Mouse (Mus musculus) adrenal gland, postnatal 36 days (tissue): ENCODE measurements around the gene Senp2. TPM values are rescaled to one million over a fixed set of nuclear protein-coding genes. Genes with fewer than 3 reads are reported as not detected.
A peak's percentile ranks its signal among the peaks of the same experiment; 100 is the strongest.
"Not testable (repeated sequence)": the region's sequence is repeated elsewhere in the genome, so short reads cannot be mapped to it uniquely, and the experiment has no call there.

Experiments used
- DNase-seq, 2 experiments: peaks; one replicate each; pipeline ENCODE4 v3.0.0; 2021; ENCODE audit warnings: mixed read lengths in 1 of 2
- long read RNA-seq, 2 experiments: library from polyadenylated mRNA; stranded (forward); transcript quantifications; one replicate each; pipeline ENCODE4 v2.0.0; 2021; ENCODE audit warnings: borderline sequencing depth in 2 of 2
- total RNA-seq, 2 experiments: library from RNA; stranded (reverse); gene quantifications; 2 replicates each; pipeline ENCODE4 v1.2.3; 2021

Gene Senp2
- 10 to 100 TPM; 43.1 to 53.5 TPM for total RNA-seq
- long read RNA-seq, experiment 1, full-length matches to known transcripts = 13 of 27 reads
- long read RNA-seq, experiment 1, partial matches to known transcripts = 5 of 27 reads
- long read RNA-seq, experiment 1, other reads (novel, unspliced or antisense) = 9 of 27 reads
- long read RNA-seq, experiment 2, full-length matches to known transcripts = 3 of 8 reads
- long read RNA-seq, experiment 2, partial matches to known transcripts = 0 of 8 reads
- long read RNA-seq, experiment 2, other reads (novel, unspliced or antisense) = 5 of 8 reads

DNA sequence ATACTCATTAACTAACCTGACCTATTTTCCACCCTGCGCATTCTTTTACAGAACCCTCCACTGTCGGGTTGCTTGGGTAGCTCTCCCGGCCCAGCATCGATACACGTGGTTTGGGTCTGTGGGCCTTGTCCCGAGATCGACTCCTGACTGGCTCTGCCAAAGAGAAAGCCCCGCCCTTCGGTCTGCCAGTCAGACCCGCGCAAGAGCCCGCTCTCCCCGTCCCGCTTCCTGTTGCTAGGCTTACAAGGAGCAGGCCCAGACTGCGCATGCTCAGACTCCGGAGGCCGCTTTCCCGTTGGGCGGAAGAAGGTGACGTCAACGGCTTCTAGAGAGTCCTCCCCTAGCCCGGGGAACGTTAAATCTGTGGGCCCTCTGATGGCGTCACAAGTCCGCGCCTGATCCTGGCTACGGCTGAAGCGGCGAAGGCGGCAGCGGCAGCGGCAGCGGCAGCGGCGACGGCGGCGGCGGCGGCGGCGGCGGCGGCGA, at the start of gene Senp2:
Gene Senp2, plus strand, starts transcription at position 386 of the 486 bp plus-strand sequence.
- peak; percentile 100 for DNase-seq

DNA sequence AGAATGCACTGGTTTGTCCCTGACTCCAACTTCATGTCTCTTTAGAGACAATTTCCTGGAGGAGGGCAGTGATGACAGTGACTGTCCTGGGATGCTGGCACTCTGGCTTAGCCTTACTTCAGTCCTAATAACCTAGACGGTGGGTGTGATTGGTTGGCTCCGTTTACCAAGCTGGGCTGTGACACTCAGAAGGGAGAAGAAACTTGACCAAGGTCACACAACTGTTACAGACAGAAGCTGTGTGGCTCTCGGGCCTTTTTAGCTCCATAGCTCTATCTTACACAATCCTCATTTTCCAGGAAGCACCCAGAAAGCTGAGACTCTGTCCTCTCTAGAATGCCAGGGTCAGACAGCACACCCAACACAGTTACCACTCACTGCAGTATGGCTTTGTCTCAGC, 43.7 kb upstream of the Senp2 start:
- DNase-seq = peak in 1 of 2 experiments; percentile 25

- DNase-seq = no peak
Measured at GRCm38 (mm10) chr16:21969874-21970273, 39.4 kb upstream of the Senp2 start.

DNA sequence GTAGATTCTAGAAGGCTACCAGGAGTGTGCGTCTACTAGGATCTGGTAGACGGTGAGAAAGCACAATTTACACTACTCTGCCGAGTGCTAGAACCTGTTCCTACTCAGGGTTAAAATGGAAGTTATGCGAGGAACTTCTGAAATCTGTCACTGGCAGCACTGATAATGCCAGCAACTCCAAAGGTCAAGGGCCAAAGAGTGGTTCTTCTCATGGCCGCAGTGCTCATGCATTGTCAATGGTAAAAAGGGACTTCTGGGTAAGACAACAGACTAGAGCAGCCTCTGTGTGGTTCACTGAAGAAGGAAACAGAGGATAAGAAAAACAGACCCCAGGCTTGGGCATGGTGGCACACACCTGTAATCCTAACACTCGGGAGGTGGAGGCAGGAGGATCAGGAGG, 38.7 kb upstream of the Senp2 start:
- peak; percentile 17 to 40 for DNase-seq

DNA sequence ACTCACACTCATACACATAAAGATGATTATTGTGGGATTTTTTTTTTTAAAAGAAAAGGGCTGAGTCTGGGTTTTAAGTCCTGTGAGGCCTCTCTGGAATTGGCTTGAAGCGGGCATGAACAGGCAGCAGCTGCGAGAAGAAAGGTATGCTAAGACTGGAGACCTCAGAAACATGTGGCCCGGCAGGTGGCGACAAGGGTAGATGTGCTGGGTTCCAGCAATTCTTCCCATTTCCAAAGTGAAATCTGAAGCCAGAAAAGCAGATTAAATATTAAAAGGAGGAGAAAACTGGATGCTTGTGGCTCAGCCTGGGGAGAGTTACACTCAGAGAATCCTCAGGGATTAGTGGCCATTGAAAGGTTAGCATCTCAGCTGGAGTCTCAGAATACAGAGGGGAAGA, 37.8 kb upstream of the Senp2 start:
- DNase-seq = no peak

DNA sequence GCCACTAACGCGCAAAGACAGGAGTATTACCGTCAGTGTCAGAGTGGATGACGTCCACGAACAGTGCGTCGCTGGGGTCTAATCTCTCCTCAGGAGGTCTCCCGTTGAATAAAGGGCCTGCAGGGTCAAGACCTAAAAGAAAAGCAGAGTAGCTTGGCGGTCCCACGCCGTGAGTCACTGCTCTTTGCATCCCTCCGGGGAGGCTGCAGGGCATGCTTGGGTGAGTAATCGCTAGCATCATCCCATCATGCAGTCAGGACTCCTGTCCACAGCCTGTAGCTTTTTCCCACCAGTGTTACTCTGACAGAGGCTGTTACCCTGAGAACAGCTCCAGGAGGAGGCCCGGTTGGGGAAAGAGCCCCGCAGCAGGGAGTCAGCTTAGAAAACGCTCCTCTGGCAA, 33.1 kb upstream of the Senp2 start:
- peak; percentile 49 to 58 for DNase-seq

DNA sequence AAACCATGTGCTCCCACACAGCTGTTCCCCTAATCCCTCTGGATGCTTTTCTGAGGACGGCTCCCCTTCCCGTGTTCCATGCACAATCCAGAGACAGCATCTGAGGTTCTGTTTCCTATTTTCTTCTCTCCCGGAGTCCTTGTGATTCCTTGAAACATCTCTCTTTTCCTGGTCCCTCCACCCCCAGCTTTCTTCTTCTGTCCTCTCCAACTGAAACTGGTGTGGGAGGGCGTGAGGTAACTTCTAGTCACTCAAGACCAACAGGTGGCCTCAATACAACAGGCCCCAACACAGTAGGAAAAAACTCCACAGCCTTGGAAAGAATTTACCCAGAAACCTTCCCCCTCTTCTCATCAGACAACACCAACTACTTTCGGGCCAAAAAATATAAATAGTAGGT, 31.9 kb upstream of the Senp2 start:
- no peak for DNase-seq

DNA sequence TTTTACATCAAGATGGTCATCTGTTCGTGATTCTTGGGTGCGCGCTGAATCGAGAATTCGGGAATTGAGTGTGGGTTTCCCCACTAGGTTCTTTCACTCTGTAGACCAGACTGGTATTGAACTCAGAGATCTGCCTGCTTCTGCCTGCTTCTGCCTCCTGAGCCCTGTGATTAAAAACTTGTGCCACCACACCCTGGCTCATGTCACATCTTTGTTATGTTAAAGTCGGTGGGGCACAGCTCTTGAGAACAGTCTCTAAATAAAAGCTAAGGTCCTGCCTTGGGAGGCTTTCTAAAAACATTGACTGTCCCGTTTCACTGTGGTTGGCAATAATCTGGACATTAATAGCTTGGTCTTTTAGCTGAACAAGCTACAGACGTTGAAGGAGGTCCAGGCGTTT, 26.1 kb upstream of the Senp2 start:
- DNase-seq = no peak

DNA sequence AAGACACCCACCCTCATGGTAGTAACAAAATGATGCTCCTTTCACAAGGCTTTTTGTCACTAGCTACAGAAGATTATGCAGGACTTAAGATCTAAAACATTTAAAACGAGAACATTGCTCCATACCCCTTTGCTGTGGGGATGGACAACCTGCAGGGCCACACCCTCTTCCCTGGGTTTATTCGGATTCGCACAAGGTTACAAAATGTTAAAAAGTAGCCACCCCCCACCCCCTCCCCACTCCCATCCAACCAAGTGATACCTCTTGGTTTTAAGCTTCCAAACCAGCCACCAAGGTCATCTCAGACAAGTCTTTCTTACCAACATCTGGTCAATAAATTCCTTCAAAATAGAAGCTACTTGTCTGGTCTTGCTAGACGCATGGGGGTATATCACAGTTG, 25.7 kb upstream of the Senp2 start:
- DNase-seq = no peak

GRCm38 (mm10) chr16:21984091-21984490, 25.2 kb upstream of the Senp2 start:
- no peak for DNase-seq

GRCm38 (mm10) chr16:21986191-21986590, 23.1 kb upstream of the Senp2 start:
- DNase-seq = no peak

- no peak for DNase-seq
Measured at GRCm38 (mm10) chr16:21987956-21988355, 21.3 kb upstream of the Senp2 start.

GRCm38 (mm10) chr16:21990893-21991292, 18.4 kb upstream of the Senp2 start:
- not testable (repeated sequence) for DNase-seq

- no peak for DNase-seq
Measured at GRCm38 (mm10) chr16:21991774-21992173, 17.5 kb upstream of the Senp2 start.

DNA sequence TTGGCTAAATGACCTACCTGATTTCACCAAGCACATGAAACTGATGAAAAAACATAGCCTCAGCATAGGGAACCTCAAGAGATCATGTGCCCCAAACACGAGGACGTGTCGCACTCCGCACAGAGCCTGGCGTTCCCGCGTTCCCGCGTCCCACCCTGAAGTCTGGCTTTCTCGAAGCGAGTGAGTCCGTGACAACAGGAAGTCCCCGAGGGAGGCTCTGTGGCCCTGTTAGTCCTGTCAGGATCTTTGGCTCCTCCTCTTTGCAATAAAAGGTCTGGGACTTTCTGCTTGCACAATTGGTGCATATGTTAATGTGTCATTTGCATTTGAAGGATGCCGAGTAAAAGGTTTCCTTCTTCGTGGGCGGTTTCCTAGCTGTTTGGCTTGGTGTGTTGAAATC, 14.0 kb upstream of the Senp2 start, which contains the start of gene Liph:
Gene Liph, minus strand, starts transcription at position 360 of the 400 bp plus-strand sequence.
- DNase-seq = no peak

- DNase-seq = no peak
Measured at GRCm38 (mm10) chr16:21996402-21996801, 12.9 kb upstream of the Senp2 start.

DNA sequence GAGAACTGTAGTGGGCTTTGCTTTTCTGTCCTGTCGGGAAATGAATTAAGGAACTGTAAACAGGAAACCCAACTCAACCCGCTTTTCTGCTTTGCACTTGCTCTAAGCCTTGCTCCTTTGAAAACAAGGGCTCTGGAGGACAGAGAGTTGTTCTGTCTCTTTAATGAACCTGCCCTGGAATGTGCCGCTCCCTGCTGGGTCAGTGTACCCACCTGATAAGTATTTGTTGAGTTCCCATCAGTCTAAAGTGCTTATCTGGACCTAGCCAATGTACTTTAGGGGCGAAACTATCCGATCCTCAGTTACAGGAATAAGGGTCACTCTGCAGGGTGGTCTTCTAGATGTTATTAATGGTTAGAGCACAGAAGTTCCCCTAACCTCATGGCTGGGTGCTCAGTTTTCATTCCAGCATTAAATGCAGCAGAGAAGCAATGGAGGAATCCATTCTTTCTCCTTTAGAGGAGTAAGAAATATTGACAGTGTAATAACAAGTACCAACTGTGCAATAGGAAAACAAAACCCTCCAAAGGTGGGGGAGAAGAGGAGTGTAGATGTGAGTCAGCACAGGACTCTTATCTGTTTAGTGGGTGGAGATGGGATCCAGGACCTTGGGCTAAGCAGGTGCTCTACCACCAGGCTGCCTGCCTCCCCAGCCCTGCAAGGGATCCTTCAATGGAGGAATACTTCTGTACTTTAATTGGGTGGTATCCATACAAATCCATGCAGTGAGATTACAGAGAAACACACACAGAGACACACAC, 12.2 kb upstream of the Senp2 start:
- DNase-seq = no peak

- DNase-seq = peak; percentile 58 to 68
Measured at GRCm38 (mm10) chr16:21998061-21998460, 11.2 kb upstream of the Senp2 start.

DNA sequence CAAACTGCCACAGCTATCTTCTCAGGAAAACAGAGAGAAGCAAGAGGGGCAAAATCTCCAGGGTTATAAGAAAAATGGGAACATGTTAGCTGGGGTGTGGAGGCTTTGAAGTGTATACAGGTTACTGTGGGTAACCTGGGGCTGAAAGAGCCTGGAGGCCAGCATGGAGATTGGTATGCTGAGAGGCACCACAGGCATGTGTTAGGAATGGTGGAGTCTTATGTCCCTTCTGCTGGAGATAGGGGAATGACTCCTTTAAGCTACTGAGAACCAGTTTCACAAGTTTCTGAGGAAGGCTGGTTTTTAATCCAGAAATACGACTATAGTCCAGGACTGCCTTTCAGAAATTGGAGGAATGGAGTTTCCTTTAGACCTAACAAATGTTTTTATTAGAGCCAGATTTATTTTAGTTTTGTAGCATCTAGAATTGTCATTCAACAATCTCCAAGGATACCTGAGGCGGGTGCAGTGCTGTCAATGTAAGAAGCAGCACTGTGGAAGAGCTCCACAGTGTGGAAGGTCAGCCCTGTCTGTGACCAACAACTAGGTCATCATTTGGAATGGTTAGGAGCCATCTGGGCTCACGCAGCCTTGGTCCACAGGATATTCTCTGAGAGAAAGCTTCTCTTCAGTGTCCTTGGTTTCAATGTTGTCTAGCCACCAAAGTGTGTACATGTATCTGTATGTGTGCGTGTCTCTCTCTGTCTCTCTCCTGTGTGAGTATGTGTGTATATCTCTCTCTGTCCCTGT, 9.2 kb upstream of the Senp2 start:
- DNase-seq = peak; percentile 19 to 41

DNA sequence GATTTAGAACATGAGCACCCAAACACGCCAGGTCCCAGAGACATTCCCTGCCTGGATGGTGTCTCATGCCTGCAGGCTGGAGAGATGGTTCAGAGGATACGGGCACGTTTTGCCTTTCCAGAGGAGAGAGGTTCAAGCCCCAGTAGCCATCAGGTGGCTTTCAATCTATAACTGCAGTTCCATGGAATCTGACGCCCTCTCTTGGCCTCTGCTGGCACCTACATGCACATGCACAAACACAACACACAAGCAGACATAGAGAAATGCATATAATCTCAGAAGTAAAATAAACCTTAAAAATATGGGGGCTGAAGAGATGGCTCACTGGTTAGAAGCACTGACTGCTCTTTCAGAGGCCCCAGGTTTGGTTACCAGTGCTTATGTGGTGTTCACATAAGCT, 8.1 kb upstream of the Senp2 start:
- DNase-seq = no peak

DNA sequence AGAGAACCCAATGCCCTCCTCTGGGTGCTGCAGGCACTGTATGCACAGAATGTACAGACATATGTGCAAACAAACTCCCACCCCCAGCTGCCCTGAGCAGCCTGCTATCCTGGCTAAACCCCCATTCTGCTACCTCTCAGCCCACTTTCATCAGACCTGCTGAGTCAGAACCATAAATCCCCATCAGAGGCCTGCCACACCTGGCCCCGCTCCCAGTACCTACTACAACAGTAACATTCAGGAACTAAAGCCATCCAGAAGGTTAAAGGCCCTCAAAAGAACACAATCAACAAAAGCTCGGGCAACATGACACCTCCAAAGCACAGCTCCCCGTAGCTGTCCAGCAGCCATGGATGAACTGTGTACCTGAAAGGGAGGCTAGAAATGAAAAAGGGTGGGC, 7.7 kb upstream of the Senp2 start:
- DNase-seq = no peak

GRCm38 (mm10) chr16:22009596-22009995, 312 bp downstream of the Senp2 start:
- DNase-seq = peak in 1 of 2 experiments; percentile 49

DNA sequence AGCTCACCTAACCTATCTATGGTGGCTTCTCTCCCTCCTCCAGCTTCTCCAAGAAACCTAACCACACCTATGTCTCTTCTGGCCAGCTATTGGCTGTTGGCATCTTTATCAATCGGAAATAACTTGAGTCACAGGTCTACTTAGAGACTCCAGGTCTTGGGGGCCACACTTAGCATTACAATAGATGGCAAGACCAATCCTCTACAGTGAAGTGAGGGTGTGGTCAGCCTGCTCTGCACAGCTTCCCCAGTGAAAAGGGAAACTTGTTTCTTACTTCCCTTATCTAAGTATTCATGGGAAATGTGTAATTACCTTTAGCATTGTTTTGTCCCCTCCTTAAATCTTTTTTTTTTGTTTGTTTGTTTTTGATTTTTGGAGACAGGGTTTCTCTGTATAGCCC, 6.3 kb downstream of the Senp2 start:
- DNase-seq = no peak
